Mouse (Mus musculus) thymus, postnatal 0 days (tissue): Measurements from ENCODE around the gene Tspan9. TPM values are rescaled to one million over a fixed set of nuclear protein-coding genes. Genes with fewer than 3 reads are reported as not detected.

ENCODE experiments used
- DNase-seq: peaks from one replicate; pipeline ENCODE4 v3.0.0-alpha.2; 2015; ENCODE audit warnings: low spot score
- polyA plus RNA-seq: library from polyadenylated mRNA; unstranded; fragments of >200 nt; fragmentation: Nextera tagmentation; extraction: Ambion mirVana; gene quantifications from 2 replicates; pipeline ENCODE4 v1.2.1, GENCODE M21; 2015

Tspan9 gene
- polyA plus RNA-seq, 1 experiment from 2014 or later, result 28.6 TPM

DNA sequence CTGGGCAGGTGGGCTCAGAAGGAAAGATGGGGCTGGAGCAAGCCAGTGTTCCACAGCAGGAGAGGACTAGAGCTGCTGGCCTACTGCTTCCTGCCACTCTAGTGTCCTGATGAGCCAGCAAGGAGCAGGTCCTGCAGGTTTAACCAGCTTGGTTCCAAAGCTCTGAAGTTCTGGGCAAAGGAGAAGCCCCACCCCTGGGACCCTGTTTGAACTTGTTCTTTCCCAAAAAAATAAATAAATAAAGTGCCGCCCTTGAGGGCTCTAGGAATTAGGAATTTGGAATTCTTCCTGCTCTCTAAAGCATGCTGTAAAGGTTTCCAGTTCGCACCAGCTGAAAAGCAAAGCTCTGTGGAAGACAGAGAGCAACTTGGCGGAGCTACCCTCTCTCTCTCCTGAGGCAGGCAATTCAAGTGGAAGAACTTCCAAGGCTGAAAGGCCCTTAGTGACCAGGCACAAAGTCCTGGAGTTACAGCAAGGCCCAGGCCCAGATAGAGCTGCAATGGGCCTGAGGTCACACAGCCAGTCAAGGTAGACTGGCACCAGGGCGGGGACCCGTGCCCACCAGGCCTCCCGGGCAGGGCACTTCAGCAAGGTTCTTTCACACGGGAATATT, 38.6 kb downstream of the Tspan9 start:
- DNase-seq, result no peak

DNA sequence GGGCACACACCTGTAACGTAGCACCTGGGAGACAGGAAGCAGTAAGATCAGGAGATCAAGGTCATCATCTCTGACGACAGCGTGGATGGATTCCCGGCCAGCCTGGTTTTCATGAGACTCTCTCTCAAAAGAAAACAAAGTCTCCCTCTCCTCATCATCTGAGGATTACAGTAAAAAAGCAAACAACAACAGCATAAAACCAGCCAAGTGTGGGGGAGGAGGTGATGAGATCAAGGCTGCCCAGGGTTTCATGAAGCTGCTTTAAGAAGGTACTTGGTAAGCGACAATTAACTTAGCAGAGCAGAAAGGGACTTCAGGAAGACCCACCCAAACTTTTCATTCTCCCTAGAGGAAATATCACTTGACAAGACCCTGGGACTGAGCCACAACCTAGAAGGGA, 39.5 kb downstream of the Tspan9 start:
- DNase-seq, result no peak

DNA sequence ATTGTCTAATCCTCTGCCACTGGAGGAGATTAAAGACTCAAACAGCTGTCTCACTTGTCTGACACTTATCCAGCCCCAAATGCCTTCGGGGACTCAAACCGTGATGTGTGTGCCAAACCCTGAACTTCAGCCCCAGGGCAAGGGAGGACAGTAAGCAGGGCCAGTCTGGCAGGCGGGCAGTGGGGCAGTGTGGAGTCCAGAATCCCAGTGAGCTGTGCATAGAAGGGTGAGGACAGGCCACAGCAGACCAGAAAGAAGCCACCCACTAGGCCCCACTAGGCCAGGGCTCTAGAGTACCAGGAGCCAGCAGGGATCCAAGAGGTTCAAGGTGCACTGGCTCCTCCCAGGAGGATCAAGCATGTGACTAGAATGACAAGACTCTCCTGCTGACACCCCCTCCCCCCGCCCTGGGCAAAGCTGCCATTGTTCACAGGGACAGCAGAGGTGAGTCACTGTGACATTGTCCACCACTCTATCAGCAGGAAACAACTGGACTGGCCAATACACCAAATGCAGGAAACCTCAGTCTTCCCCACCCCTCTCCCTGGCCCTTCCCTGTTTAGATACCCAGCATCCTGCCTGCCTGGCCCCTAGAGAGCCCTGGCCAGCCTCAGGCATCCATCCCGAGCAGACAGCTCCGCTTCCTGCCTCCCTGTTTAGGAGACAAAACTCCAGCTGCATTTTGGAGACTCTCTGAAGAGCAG, 40.9 kb downstream of the Tspan9 start:
- no peak for DNase-seq

DNA sequence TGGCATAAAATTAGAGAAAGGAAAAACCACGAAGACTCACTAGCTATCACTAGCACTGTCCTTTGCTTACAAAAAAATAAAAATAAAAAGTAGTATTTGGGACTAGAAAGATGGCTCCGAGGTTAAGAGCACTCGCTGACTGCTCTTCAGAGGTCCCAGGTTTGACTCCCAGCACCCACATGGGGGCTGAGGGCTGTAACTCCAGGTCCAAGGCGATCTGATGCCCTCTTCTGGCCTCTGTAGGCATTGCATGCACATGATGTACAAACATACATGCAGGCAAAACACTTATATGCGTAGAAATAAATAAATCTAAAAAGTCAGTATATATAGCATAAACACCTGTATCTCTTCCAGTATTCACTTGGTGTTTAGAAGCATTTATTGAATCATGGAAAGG, 43.5 kb downstream of the Tspan9 start:
- DNase-seq, result no peak

DNA sequence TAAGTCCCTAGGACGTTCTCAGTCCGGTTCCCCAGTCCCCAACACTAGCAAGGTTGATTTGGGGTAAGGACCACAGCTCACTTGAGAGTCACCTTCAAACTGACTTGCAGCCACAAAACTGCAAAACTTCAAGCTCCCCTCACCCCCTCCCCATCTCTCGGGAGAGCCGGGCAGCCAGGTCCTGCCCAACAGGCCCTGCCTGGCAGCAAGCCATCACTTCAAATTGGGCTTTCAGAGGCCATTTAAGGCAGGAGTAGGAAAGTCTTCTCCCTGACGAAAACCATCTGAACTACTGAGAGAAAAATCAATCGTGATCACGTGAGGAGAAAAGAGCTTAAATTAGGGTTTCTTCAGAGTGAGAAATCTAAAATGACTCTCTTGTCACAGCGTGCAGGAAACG, 44.2 kb downstream of the Tspan9 start:
- DNase-seq, result no peak

GRCm38 (mm10) chr6:128096521-128096920, 46.9 kb downstream of the Tspan9 start:
- no peak for DNase-seq

DNA sequence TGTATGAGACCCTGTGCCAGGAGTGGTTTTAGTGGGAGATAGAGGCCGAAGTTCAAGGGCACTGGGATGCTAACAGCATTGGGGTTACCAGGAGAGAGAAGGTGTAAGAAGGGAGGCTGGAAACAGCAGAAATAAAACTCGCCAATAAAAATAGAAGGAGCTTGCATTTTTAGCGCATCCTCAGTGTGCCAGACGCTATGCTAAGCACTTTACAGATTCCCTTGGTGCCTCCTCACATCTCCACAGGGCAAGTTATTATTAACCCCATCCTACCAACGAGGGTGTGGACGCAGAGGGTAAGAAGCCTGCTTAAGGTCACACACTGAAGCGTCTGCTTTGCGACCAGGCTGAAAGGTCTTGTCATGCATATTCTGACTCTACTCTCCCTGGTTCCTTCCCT, 47.5 kb downstream of the Tspan9 start:
- DNase-seq, result no peak

DNA sequence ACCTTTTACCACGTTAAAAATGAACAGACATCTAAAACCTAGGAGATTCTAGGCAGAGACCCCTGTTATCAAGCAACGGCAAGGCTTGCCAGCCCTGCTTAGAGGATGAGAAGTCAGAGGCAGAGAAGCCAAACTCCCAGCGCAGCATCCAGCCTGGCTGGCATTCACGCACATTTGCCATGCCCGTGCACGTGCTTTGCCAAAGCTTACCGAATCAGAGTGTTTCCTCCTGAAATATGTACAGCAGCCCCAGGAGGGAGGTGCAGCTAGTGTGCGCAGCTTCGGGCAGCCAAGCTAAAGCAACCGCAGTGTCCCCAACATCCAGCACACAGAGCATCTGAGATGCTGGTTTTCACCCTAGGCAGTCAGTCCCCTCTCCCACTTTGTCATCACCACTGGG, 48.3 kb downstream of the Tspan9 start:
- DNase-seq, result no peak

GRCm38 (mm10) chr6:128093856-128094628, 49.4 kb downstream of the Tspan9 start:
- DNase-seq, result no peak

- DNase-seq, result no peak
Measured at GRCm38 (mm10) chr6:128092621-128093020, 50.8 kb downstream of the Tspan9 start.

- DNase-seq, result no peak
Measured at GRCm38 (mm10) chr6:128091833-128092166, 51.6 kb downstream of the Tspan9 start.

DNA sequence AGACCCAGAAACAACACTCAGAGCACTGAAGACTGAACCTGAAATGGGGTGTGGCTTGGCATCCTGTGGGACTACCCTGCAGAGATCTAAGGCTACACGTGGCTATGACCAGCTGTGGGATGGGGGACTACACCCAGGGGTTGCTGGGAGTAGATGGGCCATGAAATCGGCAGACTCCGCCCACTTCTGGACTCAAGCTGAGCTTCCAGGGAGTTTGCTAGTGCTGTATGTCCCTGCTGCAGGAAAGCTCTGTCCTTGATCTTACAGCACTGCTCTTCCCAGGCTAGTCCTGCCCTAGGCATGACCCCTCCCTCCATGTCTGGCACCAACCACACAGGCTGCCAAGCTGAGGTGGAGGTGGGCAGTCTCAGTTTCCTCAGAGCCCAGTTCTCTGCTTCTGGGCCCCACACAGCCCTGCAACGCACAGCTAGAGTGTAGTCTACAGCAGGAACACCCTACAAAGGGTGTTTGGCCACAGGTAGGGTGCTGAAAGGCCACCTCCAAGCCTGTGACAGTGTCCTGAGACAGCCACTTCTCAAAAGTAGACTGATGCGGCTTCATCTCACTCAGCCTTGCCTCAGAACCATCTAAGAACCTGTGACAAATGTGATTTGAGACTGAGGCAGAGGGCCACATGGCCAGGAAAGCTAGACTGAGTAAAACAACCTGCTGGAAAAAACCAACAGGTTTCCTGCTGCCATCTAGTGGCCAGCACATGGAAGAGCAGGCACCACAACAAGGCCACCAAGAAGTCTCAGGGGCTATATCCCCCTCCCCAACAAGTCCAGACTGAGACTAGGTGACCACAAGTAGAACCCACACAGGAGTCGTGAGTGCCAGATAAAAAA, 52.2 kb downstream of the Tspan9 start:
- DNase-seq, result peak; percentile 72

- no peak for DNase-seq
Measured at GRCm38 (mm10) chr6:128089770-128090702, 53.4 kb downstream of the Tspan9 start.

DNA sequence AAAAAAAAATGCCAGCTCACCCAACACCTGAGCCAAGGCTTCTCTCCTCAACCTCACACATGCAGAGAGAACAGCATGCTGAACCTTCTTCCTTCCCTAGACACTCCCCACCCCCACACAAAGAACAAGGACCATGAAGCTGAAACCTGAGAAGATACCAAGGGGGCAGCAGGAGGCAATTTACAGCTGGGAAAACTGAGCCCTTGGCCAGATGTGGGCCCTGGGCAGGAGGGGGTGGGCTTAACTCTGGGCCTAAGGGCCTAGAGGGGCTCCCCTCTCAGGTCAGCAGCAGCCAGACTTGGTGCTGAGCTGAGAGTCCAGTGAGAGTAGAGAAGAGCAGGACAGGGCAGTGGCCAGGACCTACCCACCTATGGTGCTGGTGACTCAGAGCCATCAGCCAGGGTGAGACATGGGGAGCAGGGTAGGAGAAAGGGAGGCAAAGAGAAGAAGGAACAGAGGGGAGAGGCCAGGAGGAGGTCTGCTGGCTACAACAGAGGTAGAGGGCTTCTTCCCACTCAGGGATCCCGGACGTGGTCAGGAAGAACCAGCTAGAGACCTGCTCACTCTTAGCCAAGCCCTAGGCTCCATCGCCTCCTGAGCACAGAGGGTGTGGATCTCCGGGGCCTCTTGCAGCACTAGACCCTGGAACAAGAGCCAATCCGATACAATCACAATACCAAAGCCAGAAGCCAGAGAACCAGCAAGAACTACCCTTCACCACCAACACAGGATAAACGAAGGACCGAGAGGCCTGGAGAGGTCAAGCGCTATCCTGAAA, 54.5 kb downstream of the Tspan9 start:
- no peak for DNase-seq

DNA sequence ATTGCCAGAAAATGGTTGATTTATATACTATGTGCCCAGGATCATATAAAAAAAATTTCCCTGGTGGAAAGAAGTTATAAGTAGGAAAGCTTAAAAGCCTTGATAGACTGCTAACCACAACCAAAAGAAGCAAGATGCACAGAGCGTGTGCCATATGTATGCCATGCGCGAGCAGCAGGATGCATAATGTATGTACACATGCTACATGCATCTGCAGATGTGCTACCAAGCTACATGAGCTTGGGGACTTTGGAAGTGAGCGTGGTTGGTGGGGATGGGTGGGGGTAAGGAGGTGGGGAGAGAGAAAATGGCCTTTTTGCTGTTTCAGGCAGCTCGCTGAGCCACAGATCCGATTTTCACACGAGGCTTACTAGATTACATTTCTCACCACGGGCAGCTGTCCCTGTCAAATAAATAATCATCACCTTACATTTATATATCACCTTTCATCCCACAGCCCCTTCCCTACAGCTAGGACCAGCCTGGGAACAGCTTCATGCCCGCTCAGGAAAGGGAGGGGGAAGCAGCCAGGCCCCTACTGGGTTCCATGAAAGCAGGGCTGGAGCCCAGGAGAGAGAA, 57.8 kb downstream of the Tspan9 start:
- DNase-seq, result no peak

DNA sequence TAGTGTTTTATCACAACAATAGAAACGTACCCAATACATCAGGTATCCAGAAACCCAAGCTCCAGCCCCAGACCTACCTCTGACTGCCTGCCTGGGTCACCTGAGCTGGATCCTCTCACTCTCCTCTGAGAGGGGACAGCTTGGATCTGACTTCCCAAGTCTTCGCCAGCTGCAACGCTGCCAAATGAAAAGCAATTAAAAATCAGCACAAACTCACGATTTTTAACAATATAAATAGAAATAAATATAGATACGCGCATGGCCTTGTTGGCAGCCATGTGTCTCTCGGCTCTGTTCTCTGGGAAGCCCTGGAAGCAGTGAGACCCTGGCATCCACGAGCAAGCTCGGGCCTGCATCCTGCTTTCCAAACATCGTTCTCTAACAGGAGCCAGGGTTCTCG, 60.1 kb downstream of the Tspan9 start:
- DNase-seq, result no peak

- no peak for DNase-seq
Measured at GRCm38 (mm10) chr6:128081781-128082180, 61.6 kb downstream of the Tspan9 start.

DNA sequence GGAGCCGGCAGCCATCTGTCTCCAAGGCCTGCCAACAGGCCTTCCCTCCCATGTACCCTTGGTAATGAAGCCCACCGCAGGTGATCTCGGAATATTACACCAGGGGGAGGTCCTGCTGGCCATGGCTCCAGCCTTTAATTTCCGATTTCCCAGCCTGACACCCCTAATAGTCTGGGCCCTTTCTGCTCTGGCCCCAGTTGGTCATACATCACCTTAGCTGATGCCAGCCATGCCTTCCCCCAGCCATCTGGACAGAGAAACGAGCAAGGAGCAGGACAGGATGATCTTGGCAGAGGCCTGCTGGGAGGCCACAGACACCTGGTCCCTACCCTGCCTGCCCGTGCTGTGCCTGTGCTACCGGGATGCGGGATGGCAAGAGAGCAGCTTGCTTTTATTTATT, 62.1 kb downstream of the Tspan9 start:
- DNase-seq, result no peak

GRCm38 (mm10) chr6:128079576-128080224, 63.7 kb downstream of the Tspan9 start:
- DNase-seq, result no peak
